Mouse (Mus musculus): ENCODE measurements around the gene Mfng. TPM values are rescaled to one million over a fixed set of nuclear protein-coding genes. Genes with fewer than 3 reads are reported as not detected.

Gene Mfng
- polyA plus RNA-seq, 1 experiment, result 3.8 TPM

DNA sequence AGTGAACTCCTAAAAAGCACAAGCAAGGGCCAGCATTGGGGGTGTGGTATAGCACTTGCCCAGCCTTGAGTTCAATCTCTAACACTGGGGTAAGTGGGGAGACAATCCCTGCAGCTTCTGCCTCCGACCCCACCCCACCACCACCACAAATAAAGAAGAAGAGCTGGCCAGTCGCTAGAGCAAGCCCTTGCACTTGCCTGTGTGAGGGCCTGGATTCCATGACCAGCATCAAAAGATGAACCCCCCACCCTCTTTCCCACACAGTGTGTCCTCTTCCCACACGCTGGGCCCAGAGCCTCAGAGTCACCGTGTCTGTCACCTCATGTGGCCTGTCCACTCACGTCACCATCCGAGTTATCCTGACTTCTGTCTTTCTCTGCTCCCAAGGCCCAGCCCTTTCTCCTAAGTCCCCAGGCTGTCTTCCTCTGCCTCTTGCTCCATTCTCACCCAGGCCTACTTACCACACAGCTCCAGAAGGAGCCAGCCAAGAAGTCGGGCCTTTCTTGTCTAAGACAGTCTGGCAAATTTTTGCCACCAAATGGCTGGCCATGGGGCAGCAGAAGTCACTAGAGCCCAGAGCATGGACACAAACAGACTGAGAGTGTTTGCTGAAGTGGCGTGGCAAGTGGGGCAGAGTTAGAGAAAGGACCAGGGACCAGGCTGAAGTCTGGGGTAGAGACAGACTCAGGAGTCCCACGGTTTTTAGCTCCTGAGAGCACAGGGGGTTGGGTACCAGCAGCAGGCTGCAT is 2.9 kb downstream of the Mfng start:
- Histone ChIP-seq H3K27me3 (ENCODE audit: control insufficient read depth, insufficient read depth, low read length) (no peaks in the 10 kb centered on the region), H3K4me3 (replicated peaks; ENCODE audit: insufficient read depth, low read depth, low read length) (no peak overlapping the region), H3K27ac (ENCODE audit: insufficient read depth, low read length) (no peak overlapping the region), H3K4me1 (ENCODE audit: control insufficient read depth, insufficient read depth, low read length) (no peaks in the 10 kb centered on the region)
- DNase-seq, result no peak
- TF ChIP-seq POLR2A (IDR thresholded peaks at IDR 0.05; ENCODE audit: borderline replicate concordance, insufficient read depth, low read length), result no peak
- TF ChIP-seq CTCF (IDR thresholded peaks at IDR 0.05; ENCODE audit: borderline replicate concordance, insufficient read depth, low read depth, low read length), result no peak
- whole genome bisulfite sequencing, result 37% methylated on average over 9 of the region's 9 CpGs

DNA sequence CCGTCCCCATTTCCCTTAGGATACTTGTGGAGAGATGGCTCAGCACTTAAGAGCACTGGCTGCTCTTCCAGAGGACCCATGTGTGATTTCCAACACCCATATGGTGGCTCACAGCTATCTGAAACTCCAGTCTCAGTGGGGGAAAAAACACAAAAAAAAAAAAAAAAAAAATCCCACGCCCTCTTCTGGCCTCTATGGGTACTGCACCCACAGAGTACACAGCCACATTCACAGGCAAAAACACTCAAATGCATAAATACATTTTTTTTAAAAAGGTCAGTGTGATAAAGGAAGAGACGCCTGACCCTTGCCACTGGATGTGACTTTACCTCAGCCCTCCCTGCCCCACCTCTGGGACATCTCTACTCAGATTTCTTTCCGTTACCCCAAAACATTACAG is 4.2 kb downstream of the Mfng start:
- Histone ChIP-seq H3K4me1 (ENCODE audit: control insufficient read depth, insufficient read depth, low read length) (no peaks in the 10 kb centered on the region), H3K4me3 (replicated peaks; ENCODE audit: insufficient read depth, low read depth, low read length) (no peak overlapping the region), H3K27ac (ENCODE audit: insufficient read depth, low read length) (no peak overlapping the region), H3K27me3 (ENCODE audit: control insufficient read depth, insufficient read depth, low read length) (no peaks in the 10 kb centered on the region)
- DNase-seq, result no peak
- TF ChIP-seq POLR2A (IDR thresholded peaks at IDR 0.05; ENCODE audit: borderline replicate concordance, insufficient read depth, low read length) (no peak), CTCF (IDR thresholded peaks at IDR 0.05; ENCODE audit: borderline replicate concordance, insufficient read depth, low read depth, low read length) (no peak)
- 94% methylated on average over 4 of the region's 4 CpGs for WGBS

DNA sequence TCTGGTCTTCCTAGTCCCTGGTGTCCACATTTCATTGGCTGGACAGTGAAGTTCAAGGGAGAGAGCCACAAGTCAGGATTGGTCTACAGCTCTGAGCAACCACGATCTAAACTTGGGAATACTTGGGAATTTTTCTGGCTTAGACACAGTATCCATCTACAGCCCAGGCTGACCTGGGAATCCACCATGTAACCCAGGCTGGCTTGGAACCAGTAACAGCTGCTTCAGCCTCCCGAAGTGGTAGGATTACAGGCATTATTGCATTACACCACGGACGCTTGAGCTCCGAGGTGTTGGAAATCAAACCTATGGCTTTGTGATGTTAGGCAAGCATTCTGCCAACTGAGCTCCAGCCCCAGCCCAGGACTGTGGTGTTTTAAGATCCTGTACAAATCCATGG is 9.6 kb downstream of the Mfng start:
- Histone ChIP-seq H3K27ac (ENCODE audit: insufficient read depth, low read length) (no peak overlapping the region), H3K4me1 (ENCODE audit: control insufficient read depth, insufficient read depth, low read length) (no peaks in the 10 kb centered on the region), H3K27me3 (ENCODE audit: control insufficient read depth, insufficient read depth, low read length) (no peaks in the 10 kb centered on the region), H3K4me3 (replicated peaks; ENCODE audit: insufficient read depth, low read depth, low read length) (no peak overlapping the region)
- no peak for TF ChIP-seq POLR2A (IDR thresholded peaks at IDR 0.05; ENCODE audit: borderline replicate concordance, insufficient read depth, low read length)
- TF ChIP-seq CTCF (IDR thresholded peaks at IDR 0.05; ENCODE audit: borderline replicate concordance, insufficient read depth, low read depth, low read length), result no peak
- DNase-seq, result no peak
- WGBS, result 47% methylated on average over 5 of the region's 5 CpGs

DNA sequence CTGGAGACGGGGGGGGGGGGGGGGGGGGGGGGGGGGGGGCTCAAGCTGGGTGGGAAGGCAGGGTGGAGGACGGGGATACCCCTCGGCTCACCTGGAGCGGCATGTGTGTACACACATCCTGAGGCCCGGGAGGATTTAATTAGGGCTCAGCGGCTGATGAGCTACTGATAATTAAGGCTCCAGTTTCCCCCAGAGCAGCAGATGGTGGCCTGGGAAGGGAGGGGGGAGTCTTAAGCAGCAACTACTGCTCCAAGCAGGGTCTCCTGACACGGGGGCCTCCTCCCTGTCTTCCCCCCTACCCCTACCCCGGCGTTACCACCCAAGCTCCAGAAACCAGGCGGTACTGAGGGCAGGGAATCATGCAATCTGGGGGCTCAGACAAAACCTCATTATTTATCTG is 10.1 kb downstream of the Mfng start:
- TF ChIP-seq POLR2A (IDR thresholded peaks at IDR 0.05; ENCODE audit: borderline replicate concordance, insufficient read depth, low read length), result no peak
- no peak for TF ChIP-seq CTCF (IDR thresholded peaks at IDR 0.05; ENCODE audit: borderline replicate concordance, insufficient read depth, low read depth, low read length)
- H3K4me3 ChIP-seq (replicated peaks; ENCODE audit: insufficient read depth, low read depth, low read length), result no peak overlapping the region
- H3K27ac ChIP-seq (ENCODE audit: insufficient read depth, low read length), result no peak overlapping the region
- no peak for DNase-seq
- H3K4me1 ChIP-seq (ENCODE audit: control insufficient read depth, insufficient read depth, low read length), result no peaks in the 10 kb centered on the region
- H3K27me3 ChIP-seq (ENCODE audit: control insufficient read depth, insufficient read depth, low read length), result no peaks in the 10 kb centered on the region
- WGBS, result 26% methylated on average over 9 of the region's 10 CpGs

DNA sequence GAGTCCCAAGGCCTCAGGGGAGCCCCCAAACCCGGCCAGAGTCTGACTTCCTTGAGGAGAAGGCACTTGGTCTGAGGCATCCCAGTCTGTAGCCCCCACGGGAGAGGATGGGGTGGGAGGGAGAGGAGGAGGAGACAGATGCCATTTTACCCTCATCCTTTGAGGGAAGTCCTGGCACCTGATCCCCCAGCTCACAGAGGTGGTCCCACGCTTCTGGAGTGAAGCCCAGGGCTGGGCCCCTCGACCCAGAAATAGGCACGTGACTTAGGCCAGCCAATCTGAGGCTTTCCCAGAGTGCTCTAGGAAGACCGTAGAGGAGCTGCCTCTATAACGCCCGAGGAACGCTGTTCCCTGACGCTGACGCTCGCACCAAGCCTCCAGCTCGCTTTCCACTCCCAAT is 12.2 kb downstream of the Mfng start:
- H3K27ac ChIP-seq (ENCODE audit: insufficient read depth, low read length), result no peak overlapping the region
- H3K27me3 ChIP-seq (ENCODE audit: control insufficient read depth, insufficient read depth, low read length), result no peaks in the 10 kb centered on the region
- DNase-seq, result no peak
- H3K4me1 ChIP-seq (ENCODE audit: control insufficient read depth, insufficient read depth, low read length), result no peaks in the 10 kb centered on the region
- TF ChIP-seq POLR2A (IDR thresholded peaks at IDR 0.05; ENCODE audit: borderline replicate concordance, insufficient read depth, low read length), result no peak
- no peak for TF ChIP-seq CTCF (IDR thresholded peaks at IDR 0.05; ENCODE audit: borderline replicate concordance, insufficient read depth, low read depth, low read length)
- no peak overlapping the region for H3K4me3 ChIP-seq (replicated peaks; ENCODE audit: insufficient read depth, low read depth, low read length)
- WGBS, result 47% methylated on average over 13 of the region's 13 CpGs

DNA sequence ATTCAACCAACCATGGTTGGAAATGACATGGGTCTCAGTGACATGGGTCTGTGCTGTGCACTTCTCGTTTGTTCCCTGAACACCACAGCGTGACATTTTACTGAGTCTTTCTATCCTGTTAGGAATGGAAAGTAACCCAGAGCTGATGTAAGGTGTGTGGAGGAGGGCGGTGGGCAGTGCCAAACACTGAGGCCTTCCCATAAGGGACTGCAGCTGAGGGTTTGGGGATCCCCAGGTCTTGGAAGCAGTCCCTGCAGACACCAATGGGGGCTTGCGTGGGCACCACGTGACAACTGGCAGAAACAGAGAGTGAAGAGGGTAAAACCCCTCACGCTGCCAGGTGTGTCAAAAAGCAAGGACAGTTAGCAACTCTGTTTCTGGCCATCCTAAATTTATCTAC is 15.1 kb downstream of the Mfng start:
- no peak for TF ChIP-seq POLR2A (IDR thresholded peaks at IDR 0.05; ENCODE audit: borderline replicate concordance, insufficient read depth, low read length)
- TF ChIP-seq CTCF (IDR thresholded peaks at IDR 0.05; ENCODE audit: borderline replicate concordance, insufficient read depth, low read depth, low read length), result no peak
- 91% methylated on average over 6 of the region's 6 CpGs for WGBS
- H3K27ac ChIP-seq (ENCODE audit: insufficient read depth, low read length), result no peak overlapping the region

GRCm38 (mm10) chr15:78755966-78756725 is 17.1 kb downstream of the Mfng start:
- no peak for DNase-seq
- H3K27me3 ChIP-seq (ENCODE audit: control insufficient read depth, insufficient read depth, low read length), result no peaks in the 10 kb centered on the region
- H3K4me3 ChIP-seq (replicated peaks; ENCODE audit: insufficient read depth, low read depth, low read length), result no peak overlapping the region
- H3K4me1 ChIP-seq (ENCODE audit: control insufficient read depth, insufficient read depth, low read length), result no peaks in the 10 kb centered on the region
- no peak overlapping the region for H3K27ac ChIP-seq (ENCODE audit: insufficient read depth, low read length)
- 67% methylated on average over 12 of the region's 12 CpGs for WGBS
- no peak for TF ChIP-seq POLR2A (IDR thresholded peaks at IDR 0.05; ENCODE audit: borderline replicate concordance, insufficient read depth, low read length)
- no peak for TF ChIP-seq CTCF (IDR thresholded peaks at IDR 0.05; ENCODE audit: borderline replicate concordance, insufficient read depth, low read depth, low read length)

More for the DNA sequence above, 15.1 kb downstream of the Mfng start:
- no peaks in the 10 kb centered on the region for H3K27me3 ChIP-seq (ENCODE audit: control insufficient read depth, insufficient read depth, low read length)
- DNase-seq, result no peak
- no peaks in the 10 kb centered on the region for H3K4me1 ChIP-seq (ENCODE audit: control insufficient read depth, insufficient read depth, low read length)
- H3K4me3 ChIP-seq (replicated peaks; ENCODE audit: insufficient read depth, low read depth, low read length), result no peak overlapping the region

GRCm38 (mm10) chr15:78755226-78755625 is 18.0 kb downstream of the Mfng start:
- no peak for TF ChIP-seq POLR2A (IDR thresholded peaks at IDR 0.05; ENCODE audit: borderline replicate concordance, insufficient read depth, low read length)
- TF ChIP-seq CTCF (IDR thresholded peaks at IDR 0.05; ENCODE audit: borderline replicate concordance, insufficient read depth, low read depth, low read length), result no peak
- Histone ChIP-seq H3K27me3 (ENCODE audit: control insufficient read depth, insufficient read depth, low read length) (no peaks in the 10 kb centered on the region), H3K27ac (ENCODE audit: insufficient read depth, low read length) (no peak overlapping the region), H3K4me1 (ENCODE audit: control insufficient read depth, insufficient read depth, low read length) (no peaks in the 10 kb centered on the region), H3K4me3 (replicated peaks; ENCODE audit: insufficient read depth, low read depth, low read length) (no peak overlapping the region)
- no peak for DNase-seq
- WGBS, result 69% methylated on average over 3 of the region's 3 CpGs
